Mouse (Mus musculus): ENCODE measurements around the gene Lamb3.

- TF ChIP-seq POLR2A (IDR thresholded peaks at IDR 0.05; ENCODE audit: low read depth, low read length) (no peak), CTCF (IDR thresholded peaks at IDR 0.05; ENCODE audit: extremely low read depth, insufficient read depth, insufficient read length, insufficient replicate concordance) (no peak)
Measured at GRCm38 (mm10) chr1:193349702-193350545, 142.4 kb downstream of the Lamb3 start.

Measured in spleen, adult 2 months (tissue).